Mouse (Mus musculus): ENCODE results near the gene Mospd3.
"Not testable (repeated sequence)": the region's sequence is repeated elsewhere in the genome, so short reads cannot be mapped to it uniquely, and the experiment has no call there.

The Mospd3 gene

DNA sequence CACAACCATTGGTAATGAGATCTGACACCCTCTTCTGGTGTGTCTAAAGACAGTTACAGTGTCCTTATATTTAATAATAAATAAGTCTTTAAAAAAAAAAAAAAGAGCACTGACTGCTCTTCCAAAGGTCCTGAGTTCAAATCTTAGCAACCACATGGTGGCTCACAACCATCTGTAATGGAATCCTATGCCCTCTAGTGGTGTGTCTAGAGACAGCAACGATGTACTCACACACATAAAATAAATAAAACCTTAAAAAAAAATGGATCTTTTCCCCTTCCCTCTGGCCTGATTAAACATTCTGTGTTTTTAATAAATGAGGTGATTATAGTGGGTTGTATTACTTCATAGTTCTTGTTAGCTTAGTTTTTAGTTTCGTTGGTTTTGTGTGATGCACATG is 14.1 kb upstream of the Mospd3 start:
- DNase-seq, result not testable (repeated sequence)

DNA sequence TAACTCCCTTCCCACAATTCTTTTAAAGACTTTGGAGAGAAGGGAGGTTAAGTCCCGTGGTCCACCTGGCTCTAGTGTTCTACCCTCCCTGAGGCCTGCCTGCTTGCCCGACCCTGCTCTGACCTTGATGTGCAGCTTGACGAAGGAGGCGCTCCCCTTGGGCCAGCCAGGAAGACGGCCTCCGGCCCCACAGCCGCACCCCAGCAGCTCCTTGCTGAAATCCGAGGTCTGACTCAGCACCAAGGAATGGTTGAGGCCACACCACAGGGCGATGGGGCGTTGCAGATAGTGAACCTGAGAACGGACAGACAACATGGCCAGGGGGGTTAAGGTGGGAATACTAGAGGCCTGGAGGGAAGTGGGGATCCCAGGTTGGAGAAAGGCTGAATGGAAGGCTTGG is 12.7 kb upstream of the Mospd3 start, which contains the start of gene Pcolce:
TSS of gene Pcolce (minus strand) at position 235 of the 400 bp plus-strand sequence.
- no peak for DNase-seq

DNA sequence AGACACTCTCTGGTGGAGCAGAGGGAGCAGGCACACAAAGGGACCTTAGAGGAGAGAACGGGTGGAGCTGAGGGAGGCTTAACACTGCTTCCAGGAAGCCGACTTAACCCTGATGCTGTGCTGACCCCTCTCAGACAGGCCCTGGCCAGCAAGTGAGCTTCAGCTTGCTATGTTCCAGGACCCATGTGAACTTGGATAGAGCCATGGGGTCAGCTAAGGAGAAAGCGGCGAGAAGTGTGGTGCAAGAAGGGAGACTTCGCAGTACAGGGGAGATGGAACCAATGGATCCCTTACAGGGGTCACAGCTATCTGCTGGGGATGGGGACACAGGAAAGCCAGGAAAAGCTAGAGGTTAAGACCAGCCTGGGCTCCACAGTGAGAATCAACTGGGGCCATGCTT is 12.2 kb upstream of the Mospd3 start:
- no peak for DNase-seq

DNA sequence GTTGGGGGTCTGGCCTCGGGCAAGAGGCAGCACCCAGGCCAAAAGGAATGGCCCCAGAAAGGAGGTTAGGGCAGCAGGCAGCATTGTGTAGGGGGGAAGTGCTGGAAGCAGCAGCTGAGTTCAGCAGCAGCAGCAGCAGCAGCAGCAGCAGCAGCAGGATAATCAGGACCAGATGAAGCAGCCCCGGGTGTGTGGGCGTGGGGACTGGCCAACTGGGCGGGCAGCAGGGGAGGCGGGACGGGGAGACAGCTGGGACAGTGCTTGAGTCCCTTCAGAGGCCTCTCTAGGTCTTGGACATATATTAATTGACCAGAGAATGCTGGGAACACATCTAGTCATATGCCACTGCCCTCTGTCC is 10.4 kb upstream of the Mospd3 start:
- no peak for DNase-seq

DNA sequence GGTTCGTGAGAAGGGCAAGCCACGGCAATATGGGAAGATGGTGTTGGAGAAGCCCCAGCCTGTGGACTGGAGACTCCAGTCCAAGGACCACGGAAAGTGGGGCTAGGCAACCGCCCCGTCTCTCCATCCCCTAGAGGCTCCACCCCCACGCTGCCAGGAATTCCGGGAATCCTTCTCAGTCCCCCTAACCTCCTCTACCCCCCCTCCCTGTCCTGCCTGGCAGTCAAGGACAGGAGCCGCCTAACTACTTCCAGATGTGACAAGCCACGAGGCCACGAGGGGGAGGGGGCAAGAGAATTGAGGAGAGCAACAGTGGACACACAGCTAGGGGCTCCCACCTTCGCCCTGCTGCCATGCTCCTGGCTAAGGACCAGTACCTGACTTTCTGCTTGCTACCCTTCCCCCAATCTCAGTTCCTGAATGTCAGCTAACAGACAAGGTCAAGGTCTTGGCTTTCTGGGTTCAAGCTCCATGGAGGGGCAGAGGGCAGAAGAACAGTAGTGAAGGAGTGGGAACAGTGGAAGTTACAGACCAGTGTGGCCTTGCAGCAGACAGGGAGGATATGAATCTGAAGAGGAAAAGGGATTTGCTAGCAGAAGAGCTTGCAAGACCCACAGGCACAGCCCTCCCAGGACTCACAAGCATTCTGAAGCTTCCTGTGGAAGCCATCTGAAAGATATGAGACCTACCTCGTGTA is 9.8 kb upstream of the Mospd3 start:
- DNase-seq, result no peak

DNA sequence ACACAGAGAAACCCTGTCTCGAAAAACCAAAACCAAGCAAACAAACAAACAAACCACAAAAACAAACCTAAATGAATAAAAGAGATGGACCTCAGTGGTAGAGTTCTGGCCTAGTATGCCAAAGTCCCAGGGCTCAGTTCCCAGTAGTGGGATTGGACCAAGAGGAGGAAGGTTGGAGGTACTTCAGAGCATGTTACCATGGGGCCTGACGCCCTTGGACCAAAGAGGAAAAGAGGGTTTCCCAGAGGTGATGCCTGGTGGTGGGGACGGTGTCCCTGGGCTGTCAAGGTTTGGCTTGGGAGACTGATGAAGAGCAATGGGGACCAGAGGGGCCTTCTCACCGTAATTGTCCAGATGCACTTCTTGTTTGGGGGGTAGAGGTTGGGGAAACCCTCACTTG is 9.2 kb upstream of the Mospd3 start:
- DNase-seq, result no peak

DNA sequence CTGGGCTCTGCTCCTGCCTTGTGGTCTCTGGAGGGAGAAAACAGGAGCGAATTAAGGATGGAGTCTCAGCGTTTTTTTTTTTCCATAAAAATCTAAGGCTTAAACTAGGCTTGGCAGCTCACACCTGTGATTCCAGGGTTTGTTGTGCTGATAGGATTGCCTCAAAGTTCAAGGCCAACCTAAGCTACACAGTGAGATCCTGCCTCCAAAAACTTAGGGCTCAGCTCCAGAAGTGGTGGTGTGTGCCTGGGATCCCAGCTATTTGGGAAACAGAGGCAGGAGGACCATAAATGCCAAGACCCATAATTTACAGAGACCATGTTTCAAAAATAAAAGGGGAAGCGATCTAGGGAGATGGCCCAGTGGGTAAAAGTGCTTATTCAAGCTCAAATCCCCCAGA is 8.4 kb upstream of the Mospd3 start:
- no peak for DNase-seq

DNA sequence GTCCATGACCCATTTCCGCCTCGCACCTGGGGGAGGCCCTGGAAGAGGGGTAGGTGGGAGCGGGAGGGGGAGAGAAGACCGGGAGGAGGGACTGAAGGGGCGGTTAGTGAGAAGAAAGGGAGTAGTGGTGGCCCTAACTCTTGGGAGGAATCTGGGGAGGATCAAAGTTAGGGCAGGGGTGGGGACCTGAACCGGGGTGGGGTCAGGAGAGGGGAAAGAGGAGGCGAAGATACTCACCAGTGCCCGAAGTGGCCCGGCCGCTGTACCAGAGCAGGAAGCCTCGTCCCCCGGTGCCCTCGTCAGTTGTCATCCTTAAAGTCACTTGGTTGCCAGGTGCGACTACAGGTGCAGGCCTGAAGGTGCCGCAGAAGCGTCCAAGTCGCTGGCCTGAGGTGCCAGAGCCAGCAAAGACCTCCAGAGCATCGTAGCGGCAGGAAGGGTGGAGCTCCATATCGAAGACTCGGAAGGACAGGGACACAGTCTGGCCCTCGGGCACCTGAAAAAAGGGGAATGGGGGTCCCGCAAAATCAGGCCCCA is 7.9 kb upstream of the Mospd3 start:
- no peak for DNase-seq

DNA sequence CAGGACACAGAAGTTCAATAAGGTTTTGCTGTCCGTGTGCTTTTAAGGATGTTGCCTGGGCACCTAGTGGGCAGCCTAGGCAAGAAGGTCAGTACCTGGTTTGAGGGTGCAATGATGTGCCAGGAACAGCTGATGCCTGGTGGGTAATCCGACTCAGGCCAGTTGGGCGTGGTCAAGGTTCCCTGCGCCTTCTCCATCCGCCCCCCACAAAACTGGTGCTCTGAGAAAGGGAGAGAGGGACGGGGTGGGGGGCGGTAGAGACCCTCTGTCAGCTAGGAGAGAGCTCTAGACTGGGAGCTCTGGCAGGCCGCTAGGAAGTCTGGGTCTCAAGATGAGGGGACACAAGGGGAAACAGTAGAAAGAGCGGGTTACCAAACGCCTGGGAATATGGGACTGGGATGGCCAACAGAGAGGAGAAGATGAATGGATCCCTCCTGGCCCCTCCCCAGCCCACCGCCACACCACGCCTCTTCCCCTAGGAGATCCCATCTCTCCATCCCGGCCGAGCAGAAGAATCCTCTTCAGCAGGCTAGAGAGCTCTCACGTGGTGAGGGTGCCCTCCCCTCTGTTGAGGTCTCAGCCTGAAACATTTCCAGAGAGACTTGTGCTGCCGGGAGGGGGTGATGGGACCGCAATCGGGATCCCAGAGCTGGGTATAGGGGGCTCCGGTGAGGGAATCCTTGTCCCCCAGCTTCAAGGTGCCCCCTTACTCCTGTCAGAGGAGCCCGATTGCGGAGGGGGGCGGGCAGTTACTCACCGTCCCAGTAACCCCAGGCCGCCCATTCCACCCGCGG is 7.2 kb upstream of the Mospd3 start:
- no peak for DNase-seq

DNA sequence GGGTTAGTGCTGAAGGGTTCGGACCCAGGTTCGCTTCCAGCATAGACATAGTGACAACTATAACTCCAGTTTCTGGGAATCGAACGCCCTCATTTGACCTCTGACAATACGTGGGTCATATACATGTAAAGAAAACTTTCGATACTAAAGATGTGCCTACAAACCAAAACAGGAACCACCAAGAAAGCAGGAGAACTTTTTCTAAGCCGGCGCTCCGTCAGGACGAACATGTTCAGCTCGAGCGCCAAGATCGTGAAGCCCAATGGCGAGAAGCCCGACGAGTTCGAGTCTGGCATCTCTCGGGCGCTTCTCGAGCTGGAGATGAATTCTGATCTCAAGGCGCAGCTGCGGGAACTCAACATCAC is 489 bp upstream of the Mospd3 start:
- DNase-seq, result no peak

DNA sequence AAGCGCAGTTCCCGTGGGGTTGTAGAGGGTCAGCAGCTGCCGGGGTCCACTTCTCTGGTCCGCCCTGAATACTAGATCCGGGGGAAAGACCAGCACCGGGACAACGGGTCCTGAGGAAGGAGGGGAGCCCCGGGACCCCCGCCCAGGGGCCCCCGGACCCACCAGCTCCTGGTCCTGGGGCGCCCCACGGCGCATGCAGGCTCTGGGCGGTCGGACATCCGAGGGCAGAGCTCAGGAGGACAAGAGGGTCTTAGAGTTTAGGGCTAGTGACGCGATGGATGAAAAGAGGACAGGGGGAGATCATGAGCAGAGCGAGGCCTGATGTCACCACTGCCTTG is 608 bp downstream of the Mospd3 start:
- DNase-seq, result no peak

DNA sequence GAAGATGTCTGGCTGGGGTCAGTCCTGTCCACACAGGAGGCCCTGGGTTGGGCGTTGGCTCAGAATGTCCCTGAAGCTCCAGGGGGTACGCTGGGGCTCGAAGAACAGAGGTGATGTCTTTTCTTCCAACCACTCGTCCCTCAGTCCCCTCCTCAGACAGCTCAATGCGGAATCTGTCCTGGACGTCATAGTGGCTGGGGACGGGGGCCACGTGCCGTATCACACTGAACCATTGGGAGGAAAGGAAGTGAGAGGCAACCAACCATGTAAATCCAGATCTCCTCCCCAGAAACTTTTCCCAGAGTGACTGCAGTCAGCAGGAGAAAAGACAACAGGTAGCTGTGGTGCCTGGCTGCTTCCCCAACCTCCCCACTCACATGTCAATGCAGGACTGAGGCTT is 1.3 kb downstream of the Mospd3 start:
- DNase-seq, result peak; percentile 42

DNA sequence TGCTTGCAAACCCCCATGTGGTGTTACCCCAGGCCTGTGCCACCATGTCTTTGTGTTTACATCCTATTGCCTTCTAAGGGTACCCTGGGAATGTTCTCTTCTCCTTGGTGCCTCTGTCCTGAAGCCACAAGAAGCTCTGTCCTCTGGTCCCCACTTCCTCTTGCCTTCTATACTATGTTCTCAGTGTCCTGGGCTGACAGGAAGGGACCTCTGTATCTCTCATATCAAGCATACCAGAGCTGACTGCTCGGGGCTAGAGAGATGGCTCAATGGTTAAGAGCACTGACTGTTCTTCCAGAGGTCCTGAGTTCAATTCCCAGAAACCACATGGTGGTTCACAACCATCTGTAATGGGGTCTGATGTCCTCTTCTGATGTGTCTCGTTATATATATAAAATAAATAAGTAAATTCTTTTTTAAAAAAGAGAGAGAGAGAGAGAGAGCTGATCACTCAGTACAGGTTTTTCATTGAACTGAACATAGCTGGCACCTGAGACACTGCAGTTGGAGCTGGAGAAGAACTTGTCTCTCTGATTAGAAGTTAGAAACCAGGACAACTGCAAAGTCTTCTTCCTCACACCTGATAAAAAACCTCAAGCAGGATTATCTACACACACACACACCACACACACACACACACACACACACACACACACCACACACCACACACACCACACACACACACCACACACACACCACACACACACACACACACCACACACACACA is 2.6 kb downstream of the Mospd3 start:
- no peak for DNase-seq

DNA sequence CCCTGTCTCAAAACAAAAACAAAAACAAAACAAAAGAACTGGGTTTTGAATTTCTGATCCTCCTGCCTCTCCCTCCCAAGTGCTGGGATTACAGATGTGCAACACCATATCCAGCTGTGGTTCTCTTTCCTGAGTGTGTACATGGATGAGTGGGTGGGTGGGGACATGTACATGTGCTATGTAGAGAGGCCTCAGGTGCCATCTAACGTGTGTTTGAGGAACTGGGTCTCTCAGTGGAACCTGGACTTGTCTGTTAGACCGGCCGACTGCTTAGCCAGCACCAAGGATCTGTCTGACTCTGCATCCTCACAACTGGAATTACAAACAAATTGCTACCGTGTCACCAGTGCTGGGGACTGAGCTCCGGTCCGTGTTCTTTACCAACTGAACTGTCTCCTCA is 3.2 kb downstream of the Mospd3 start:
- DNase-seq, result no peak

DNA sequence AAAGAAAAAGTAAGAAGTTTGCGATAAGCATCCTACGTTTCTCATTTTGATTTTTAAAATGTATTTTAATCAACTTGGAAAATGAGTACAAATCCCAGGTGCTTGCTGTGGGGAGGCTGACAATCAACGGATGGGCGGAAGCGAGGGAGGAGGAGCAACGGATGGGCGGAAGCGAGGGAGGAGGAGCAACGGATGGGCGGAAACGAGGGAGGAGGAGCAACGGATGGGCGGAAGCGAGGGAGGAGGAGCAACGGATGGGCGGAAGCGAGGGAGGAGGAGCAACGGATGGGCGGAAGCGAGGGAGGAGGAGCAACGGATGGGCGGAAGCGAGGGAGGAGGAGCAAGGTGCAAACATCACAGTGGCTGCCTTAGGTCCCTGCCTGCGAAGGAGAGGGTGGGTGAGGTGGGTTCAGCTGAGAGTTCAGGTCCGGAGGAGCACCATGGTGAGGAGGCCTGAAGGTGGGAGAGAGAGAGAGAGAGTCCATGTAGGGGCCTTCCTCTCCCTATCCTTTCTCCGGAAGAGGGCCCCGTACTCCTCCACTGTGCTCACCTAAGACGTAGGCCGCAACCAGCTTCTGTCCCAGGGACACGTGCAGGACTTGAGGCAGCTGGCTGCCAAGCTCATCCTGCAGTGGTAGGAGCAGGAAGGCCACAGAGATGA is 4.1 kb downstream of the Mospd3 start:
- no peak for DNase-seq

DNA sequence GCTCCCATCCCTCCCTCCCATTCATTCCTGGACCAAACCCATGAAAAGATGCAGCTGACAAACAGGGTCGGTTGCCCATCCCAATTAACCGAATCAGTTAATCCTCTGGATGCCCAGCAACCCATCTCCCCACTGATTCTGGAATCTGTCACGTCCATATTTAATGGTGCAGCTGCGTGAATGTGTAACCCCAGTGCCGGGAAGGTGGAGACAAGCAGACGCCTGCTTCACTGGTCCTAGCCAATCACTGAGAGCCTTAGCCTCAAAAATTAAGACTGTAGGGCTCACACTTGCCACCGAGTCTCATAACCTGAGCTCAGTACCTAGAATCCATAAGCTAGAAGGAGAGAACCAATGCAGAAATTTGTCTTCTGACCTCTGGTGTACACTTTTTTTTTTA is 4.9 kb downstream of the Mospd3 start:
- no peak for DNase-seq

DNA sequence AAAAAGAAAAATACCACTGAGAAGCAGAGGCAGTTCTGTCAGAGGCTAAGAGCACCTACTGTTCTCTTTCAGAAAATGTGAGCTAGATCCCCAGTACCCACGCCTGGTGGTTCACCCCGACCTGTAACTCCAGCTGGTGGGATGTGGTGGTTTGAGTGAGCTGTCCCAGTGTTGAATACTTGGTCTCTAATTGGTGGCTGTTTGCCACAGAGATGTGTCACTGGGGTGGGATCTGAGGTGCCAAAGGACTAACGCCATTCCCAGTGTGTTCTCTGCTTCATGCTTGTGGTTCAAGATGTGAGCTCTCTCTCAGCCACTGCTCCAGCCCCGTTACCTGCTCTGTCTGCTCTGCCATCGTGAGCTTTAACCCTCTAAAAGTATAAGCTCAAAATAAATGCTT is 10.4 kb downstream of the Mospd3 start:
- no peak for DNase-seq

DNA sequence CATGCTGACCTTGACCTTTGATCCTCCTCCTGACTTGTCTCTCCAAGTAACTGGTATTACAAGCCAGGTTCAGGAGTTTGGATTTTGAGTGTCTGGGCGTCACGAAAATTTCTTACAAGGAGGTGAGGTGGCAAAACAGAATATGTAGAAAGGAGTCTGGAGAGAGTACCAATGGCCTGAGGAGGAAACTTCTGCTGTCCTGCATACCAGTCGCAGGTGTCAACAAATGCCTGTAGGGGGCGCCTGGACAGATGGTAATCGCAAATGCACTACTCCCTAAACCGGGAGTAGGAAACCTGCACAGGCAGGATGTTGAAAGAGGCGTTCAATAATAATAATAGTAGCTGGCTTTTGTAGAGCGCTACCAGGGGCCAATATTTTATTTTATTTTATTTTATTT is 15.9 kb downstream of the Mospd3 start:
- peak; percentile 82 for DNase-seq

DNA sequence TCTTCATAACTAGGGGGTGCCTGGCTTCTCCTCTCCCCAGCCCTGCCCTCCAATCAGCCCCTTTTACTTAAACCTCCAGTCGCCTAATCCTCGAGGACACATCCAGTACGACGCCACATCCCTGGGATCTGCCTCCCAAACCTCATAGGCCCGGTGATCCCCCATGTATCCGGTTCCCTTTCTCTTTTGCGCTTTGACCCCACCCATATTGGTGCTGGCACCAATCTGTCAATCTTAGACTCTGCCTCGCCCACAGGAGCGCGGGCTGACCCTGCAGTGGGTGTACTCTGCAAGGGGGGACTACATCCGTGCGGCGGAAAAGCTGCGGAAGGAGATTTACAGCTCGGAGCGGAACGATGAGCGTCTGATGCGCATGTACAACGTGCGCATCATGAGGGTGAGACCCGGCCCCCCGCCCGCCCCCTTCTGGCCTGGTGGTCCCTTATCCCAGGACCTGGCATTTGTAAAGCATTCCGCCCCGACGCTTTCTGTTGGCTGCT is 17.1 kb downstream of the Mospd3 start:
- no peak for DNase-seq

DNA sequence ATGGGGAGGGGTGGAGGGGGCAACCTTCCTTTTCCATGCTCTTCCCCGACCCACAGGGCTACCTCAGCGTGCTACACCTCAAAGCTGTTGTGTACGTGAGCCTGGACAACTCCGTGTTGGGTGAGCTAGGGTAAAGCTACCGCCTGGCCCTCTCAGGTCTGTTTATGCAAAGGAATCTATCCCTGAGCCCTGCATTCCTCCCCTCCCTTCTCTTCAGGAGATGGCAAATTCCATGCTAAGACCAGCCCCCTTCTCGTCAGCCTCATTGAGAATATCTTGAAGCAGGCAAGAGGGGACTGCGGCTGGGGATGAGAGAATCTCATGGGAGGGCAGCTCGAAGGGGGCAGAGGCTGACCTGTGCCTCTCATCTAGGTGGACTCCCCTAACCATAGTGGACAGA is 18.2 kb downstream of the Mospd3 start:
- DNase-seq, result no peak

DNA sequence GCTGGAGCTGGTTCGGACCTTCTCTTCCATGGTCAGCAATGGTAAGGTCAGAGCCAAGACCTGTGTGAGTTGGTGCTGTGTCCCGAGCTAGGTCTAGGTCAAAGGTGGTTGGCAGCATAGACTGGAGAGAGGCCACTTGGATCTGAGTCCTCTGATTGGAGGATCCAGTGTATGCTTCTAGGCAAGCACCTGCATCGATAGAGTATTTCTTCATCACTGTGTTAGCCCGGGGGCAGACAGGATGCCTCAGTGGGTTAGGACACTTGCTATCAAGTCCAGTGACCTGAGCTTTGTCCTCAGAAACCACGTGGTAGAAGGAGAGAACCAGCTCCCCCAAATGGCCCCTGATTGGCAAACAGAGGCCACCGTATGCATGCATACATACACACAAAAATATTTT is 20.6 kb downstream of the Mospd3 start:
- no peak for DNase-seq

DNA sequence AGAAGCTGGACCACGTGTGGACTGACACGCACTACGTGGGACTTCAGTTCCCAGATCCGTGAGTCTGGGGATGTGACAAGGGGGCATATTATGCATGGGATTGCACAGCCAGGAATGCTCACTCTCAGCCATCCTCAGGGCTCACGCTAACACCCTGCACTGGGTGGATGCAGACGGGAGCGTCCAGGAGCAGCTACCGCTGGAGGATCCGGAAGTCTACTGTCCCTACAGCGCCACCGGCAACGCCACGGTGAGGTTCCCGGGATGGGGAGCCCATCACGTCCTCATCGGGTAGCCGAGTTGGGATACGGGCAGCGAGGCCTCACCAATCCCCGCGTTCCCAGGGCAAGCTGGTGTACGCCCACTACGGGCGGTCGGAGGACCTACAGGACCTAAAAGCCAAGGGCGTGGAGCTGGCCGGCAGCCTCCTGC is 26.4 kb downstream of the Mospd3 start:
- DNase-seq, result peak; percentile 84
